Mouse (Mus musculus): Measurements from ENCODE around the gene Olfr1496. TPM values are rescaled to one million over a fixed set of nuclear protein-coding genes. Genes with fewer than 3 reads are reported as not detected.
"Not testable (repeated sequence)": the region's sequence is repeated elsewhere in the genome, so short reads cannot be mapped to it uniquely, and the experiment has no call there.

The Olfr1496 gene
- not detected in 2 replicates for polyA plus RNA-seq (2016; fragmentation: Nextera tagmentation; extraction: Ambion mirVana)

DNA sequence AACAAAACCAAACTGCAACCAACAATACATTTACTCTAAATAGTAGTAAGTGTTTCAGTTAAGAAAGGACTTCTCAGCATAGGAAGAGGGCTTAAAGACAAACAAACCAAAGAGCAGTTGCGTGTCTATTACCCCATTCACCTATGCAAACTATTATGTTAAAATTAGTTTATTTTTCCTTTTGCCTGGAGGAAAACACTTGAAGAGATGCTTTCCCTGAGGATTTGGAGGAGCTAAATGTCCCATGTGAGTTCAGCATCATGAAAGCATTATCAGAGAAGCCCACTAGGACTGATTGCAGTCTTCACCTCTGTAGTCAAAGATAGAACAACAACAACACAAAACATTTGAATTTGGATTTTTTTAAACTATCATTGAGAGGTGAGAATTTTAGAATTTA is at the start of gene Olfr1496:
TSS of gene Olfr1496 (plus strand) at position 301 of the 400 bp plus-strand sequence.
- H3K4me1 ChIP-seq, result no peaks in the 10 kb centered on the region
- no peaks in the 10 kb centered on the region for H3K27me3 ChIP-seq (replicated peaks; ENCODE audit: low read depth, poor library complexity, severe bottlenecking)
- no peak within 1 kb of the TSS for H3K4me3 ChIP-seq
- no peak for DNase-seq (ENCODE audit: low spot score)
- no peak within 1 kb of the TSS for H3K27ac ChIP-seq (replicated peaks)
- no peaks in the 10 kb centered on the region for H3K9me3 ChIP-seq
- no peaks in the 10 kb centered on the region for H3K36me3 ChIP-seq (replicated peaks)
- WGBS, result 74% methylated on average over 1 of the region's 1 CpGs

DNA sequence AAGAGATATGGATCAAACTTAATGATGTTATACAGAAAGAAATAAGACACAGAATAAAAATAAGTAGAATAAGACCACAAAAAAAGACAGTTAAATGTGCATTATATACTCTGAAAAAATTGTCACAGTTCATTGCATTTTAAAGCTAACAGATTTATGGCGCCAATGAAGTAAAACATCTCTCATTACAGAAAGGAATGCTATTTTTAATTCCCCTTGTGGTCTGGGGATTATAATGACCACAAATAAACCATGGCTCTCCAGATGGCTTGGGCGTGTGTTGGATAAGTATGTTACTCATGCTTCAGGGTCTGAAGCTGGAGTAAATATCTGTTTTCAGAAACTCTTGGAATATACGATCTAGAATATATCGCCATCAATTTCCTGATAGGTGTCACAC is 38.2 kb upstream of the Olfr1496 start, which contains the start of gene Olfr1494:
TSS of gene Olfr1494 (plus strand) at position 301 of the 400 bp plus-strand sequence.
- no peak within 1 kb of the TSS for H3K4me3 ChIP-seq
- no peak for DNase-seq (ENCODE audit: low spot score)
- H3K27me3 ChIP-seq (replicated peaks; ENCODE audit: low read depth, poor library complexity, severe bottlenecking), result no peaks in the 10 kb centered on the region
- H3K36me3 ChIP-seq (replicated peaks), result no peaks in the 10 kb centered on the region
- H3K27ac ChIP-seq (replicated peaks), result no peak within 1 kb of the TSS
- H3K4me1 ChIP-seq, result no peaks in the 10 kb centered on the region
- peaks cover 7% of the 10 kb centered on the region; the same call in 1 of the 2 replicates for H3K9me3 ChIP-seq
- WGBS, result 92% methylated on average over 4 of the region's 4 CpGs

DNA sequence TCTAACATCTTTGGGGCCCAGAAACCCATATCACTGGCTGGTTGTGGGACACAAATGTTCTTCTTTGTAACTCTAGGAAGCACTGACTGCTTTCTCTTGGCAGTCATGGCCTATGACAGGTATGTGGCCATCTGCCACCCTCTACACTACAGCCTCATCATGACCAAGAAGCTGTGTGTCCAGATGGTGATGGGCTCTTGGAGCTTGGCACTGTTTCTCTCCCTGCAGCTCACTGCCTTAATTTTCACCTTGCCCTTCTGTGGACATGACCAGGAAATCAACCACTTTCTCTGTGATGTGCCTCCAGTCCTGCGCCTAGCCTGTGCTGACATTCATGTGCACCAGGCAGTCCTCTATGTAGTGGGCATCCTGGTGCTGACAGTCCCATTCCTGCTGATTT is 28.3 kb upstream of the Olfr1496 start:
- H3K4me3 ChIP-seq, result no peak overlapping the region
- 90% methylated on average over 1 of the region's 1 CpGs for WGBS
- DNase-seq (ENCODE audit: low spot score), result no peak
- H3K4me1 ChIP-seq, result no peaks in the 10 kb centered on the region
- no peaks in the 10 kb centered on the region for H3K27me3 ChIP-seq (replicated peaks; ENCODE audit: low read depth, poor library complexity, severe bottlenecking)
- no peak overlapping the region for H3K27ac ChIP-seq (replicated peaks)
- no peaks in the 10 kb centered on the region for H3K36me3 ChIP-seq (replicated peaks)
- H3K9me3 ChIP-seq, result peaks cover 7% of the 10 kb centered on the region; the same call in 1 of the 2 replicates

DNA sequence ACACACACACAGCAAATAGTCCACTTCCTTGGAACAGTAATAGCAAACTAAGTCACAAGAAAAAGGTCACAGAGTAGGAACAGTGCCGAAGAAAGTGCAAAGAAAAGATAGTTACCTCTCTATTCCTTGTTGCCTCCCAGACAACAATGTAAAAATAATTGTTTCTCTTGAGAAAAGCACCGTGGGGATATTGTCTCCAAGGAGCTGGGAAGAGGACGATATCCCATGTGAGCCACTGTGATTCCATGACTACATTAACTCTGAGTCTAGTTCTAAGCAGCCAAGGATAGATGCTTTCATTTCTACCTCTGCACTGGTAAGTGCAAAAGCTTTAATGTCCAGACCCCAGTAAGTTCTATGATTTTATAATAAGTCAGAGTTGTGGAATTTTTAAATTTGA is 13.4 kb upstream of the Olfr1496 start, which contains the start of gene Olfr1495:
TSS of gene Olfr1495 (plus strand) at position 301 of the 400 bp plus-strand sequence.
- no peak for DNase-seq (ENCODE audit: low spot score)
- no peak within 1 kb of the TSS for H3K27ac ChIP-seq (replicated peaks)
- no peaks in the 10 kb centered on the region for H3K27me3 ChIP-seq (replicated peaks; ENCODE audit: low read depth, poor library complexity, severe bottlenecking)
- H3K36me3 ChIP-seq (replicated peaks), result no peaks in the 10 kb centered on the region
- peaks cover 5% of the 10 kb centered on the region; the same call in 1 of the 2 replicates for H3K9me3 ChIP-seq
- no peaks in the 10 kb centered on the region for H3K4me1 ChIP-seq
- WGBS, result 84% methylated on average over 3 of the region's 3 CpGs
- H3K4me3 ChIP-seq, result no peak within 1 kb of the TSS

DNA sequence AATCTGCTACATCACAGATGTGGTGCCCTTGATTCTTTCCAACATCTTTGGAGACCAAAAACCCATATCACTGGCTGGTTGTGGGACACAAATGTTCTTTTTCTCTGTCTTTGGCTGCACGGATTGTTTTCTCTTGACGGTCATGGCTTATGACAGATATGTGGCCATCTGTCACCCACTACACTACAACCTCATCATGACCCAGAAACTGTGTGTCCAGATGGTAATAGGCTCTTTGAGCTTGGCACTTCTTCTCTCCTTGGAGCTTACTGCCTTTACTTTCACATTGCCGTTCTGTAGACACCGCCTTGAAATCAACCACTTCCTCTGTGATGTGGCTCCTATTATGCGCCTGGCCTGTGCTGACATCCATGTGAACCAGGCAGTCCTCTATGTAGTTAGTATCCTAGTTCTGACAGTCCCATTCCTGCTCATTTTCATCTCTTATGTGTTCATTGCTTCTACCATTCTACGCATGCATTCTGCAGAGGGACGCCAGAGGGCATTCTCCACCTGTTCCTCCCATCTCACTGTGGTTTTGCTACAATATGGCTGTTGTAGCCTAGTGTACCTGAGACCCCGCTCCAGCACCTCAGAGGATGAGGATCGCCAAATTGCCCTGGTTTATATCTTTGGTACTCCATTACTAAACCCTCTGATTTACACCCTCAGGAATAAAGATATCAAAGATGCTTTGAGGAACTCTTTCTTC is 9.0 kb upstream of the Olfr1496 start:
- no peak for DNase-seq (ENCODE audit: low spot score)
- no peak overlapping the region for H3K4me3 ChIP-seq
- H3K27ac ChIP-seq (replicated peaks), result no peak overlapping the region
- WGBS, result 92% methylated on average over 9 of the region's 9 CpGs
- H3K36me3 ChIP-seq (replicated peaks), result no peaks in the 10 kb centered on the region
- peaks cover 7% of the 10 kb centered on the region; the same call in 1 of the 2 replicates for H3K9me3 ChIP-seq
- H3K4me1 ChIP-seq, result no peaks in the 10 kb centered on the region
- no peaks in the 10 kb centered on the region for H3K27me3 ChIP-seq (replicated peaks; ENCODE audit: low read depth, poor library complexity, severe bottlenecking)

DNA sequence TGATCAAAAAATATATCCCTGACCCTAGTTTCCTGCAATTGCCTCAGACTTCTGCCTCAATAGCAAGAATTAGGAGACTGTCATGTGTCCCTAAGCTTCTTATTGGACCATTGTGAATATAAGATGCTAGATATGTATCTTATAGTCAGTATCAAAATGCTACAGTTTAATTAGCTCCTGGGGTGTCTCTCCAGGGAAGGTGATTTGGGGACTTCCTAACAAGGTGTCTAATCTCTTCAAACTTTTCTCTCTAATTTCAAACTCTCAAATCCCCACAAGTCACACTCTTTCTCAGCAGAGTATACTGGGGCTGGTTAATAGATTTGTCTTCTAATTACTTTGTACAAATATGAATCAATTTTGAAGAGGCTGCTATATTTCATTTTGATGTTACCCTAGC is 20.4 kb downstream of the Olfr1496 start, which contains the start of gene Olfr1497:
TSS of gene Olfr1497 (minus strand) at position 101 of the 400 bp plus-strand sequence.
- Histone ChIP-seq H3K4me1 (no peaks in the 10 kb centered on the region), H3K36me3 (replicated peaks) (no peaks in the 10 kb centered on the region)

DNA sequence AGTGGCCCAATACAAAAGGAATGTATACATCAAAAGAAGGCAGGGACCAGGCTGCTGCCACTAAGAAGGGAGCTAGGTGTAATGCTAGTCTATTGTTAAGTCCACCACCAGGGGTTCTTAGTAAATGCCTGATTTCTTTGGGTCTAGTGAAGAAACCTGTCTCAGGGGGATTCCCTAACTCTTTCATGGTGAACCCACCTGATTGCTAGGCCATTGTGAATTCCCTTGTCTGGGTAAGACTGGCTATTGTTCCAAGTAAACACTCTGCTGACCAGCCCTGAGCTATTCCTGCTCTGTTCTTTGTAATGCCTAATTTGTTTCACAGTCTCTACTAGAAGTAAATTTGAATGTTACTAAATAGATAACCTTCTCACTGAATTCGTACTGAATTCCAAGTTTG is 27.8 kb downstream of the Olfr1496 start:
- not testable (repeated sequence) for H3K27me3 ChIP-seq (replicated peaks; ENCODE audit: low read depth, poor library complexity, severe bottlenecking); DNase-seq (ENCODE audit: low spot score); H3K4me1 ChIP-seq; H3K27ac ChIP-seq (replicated peaks); H3K9me3 ChIP-seq; H3K36me3 ChIP-seq (replicated peaks); H3K4me3 ChIP-seq
- WGBS, result 80% methylated on average over 1 of the region's 1 CpGs

More for the DNA sequence above, 20.4 kb downstream of the Olfr1496 start, which contains the start of gene Olfr1497:
- Histone ChIP-seq H3K9me3 (no peaks in the 10 kb centered on the region), H3K27me3 (replicated peaks; ENCODE audit: low read depth, poor library complexity, severe bottlenecking) (no peaks in the 10 kb centered on the region), H3K27ac (replicated peaks) (no peak within 1 kb of the TSS), H3K4me3 (no peak within 1 kb of the TSS)
- DNase-seq (ENCODE audit: low spot score), result no peak

DNA sequence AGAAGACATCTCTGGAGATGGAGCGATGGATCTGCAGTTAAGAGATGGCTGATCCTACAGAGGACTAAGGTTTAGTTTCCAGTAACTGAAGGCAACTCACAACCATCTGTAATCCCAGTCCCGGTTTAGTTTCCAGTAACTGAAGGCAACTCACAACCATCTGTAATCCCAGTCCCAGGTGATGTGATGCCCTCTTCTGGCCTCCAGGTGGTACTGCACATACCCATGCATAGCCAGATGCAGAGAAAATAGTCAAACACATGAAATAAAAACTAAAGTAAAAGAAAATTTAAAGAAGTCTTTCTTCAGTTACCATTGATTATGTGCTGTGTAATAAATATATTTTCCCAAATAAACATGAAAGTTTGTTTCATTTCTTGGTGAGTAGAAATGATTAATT is 35.1 kb downstream of the Olfr1496 start:
- DNase-seq (ENCODE audit: low spot score), result no peak
- no peak overlapping the region for H3K4me3 ChIP-seq
- no peaks in the 10 kb centered on the region for H3K4me1 ChIP-seq
- H3K27ac ChIP-seq (replicated peaks), result no peak overlapping the region
- H3K9me3 ChIP-seq, result no peaks in the 10 kb centered on the region
- no peaks in the 10 kb centered on the region for H3K27me3 ChIP-seq (replicated peaks; ENCODE audit: low read depth, poor library complexity, severe bottlenecking)
- no peaks in the 10 kb centered on the region for H3K36me3 ChIP-seq (replicated peaks)
- 60% methylated on average over 2 of the region's 2 CpGs for WGBS

DNA sequence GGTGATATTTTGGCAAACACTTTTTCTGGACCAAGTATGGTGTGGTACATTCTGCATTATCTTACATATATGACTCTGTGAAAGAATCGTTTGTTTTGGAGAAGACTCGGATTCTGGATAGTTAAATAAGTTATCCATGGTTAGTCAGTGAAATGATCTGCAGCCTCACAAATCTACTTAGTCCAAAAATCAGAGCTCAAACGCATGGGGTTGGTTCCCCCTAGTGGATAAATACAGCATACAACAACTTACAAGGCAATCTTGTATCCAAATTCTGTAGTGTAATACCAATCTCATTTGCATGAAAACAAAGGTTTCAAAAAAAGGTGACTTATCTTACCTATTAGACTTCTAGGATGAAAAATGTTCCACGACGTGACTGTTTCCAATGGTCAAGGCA is 41.1 kb downstream of the Olfr1496 start:
- H3K36me3 ChIP-seq (replicated peaks), result no peaks in the 10 kb centered on the region
- H3K4me1 ChIP-seq, result no peaks in the 10 kb centered on the region
- H3K9me3 ChIP-seq, result no peaks in the 10 kb centered on the region
- no peak overlapping the region for H3K27ac ChIP-seq (replicated peaks)
- DNase-seq (ENCODE audit: low spot score), result no peak
- no peaks in the 10 kb centered on the region for H3K27me3 ChIP-seq (replicated peaks; ENCODE audit: low read depth, poor library complexity, severe bottlenecking)
- no peak overlapping the region for H3K4me3 ChIP-seq
- 33% methylated on average over 5 of the region's 5 CpGs for WGBS

DNA sequence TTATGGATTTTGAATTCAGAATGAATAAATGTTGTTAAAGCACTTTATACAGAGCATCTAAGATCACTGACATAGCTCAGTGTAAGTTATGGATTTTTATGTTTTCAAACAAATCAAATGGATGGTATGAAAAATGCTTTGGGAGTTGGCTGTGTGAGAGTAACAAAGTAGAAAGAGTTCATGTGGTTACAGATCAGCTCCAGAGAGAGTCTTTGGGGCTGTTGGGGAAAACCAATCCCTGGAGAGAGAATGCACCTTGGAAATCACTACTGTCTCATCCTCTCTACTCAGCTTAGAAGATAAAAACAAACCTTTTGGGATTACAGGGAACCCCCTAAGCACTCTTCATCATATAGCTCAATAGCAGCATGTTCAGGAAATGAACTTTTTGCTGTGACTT is 41.7 kb downstream of the Olfr1496 start, which contains the start of gene Olfr1499:
TSS of gene Olfr1499 (minus strand) at position 101 of the 400 bp plus-strand sequence.
- Histone ChIP-seq H3K27ac (replicated peaks) (no peak within 1 kb of the TSS), H3K4me1 (no peaks in the 10 kb centered on the region), H3K9me3 (no peaks in the 10 kb centered on the region), H3K27me3 (replicated peaks; ENCODE audit: low read depth, poor library complexity, severe bottlenecking) (no peaks in the 10 kb centered on the region), H3K4me3 (no peak within 1 kb of the TSS), H3K36me3 (replicated peaks) (no peaks in the 10 kb centered on the region)
- DNase-seq (ENCODE audit: low spot score), result no peak

DNA sequence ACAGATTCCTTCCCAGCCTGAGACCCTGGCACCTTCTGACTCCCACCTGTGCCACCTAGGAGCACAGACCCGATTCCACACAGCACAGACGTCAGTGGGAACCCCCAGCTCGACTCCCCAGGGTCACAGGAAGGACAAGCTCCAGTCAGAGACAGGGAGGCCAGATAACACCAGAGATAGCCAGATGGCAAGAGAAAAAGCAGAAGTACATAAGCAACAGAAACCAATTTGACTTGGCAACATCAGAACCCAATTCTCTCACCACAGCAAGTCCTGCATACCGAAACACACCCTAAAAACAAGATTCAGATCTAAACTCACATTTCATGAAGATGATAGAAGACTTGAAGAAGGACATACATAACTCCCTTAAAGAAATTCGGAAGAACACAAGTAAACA is 43.2 kb downstream of the Olfr1496 start:
- Histone ChIP-seq H3K36me3 (replicated peaks) (no peaks in the 10 kb centered on the region), H3K9me3 (no peaks in the 10 kb centered on the region), H3K27me3 (replicated peaks; ENCODE audit: low read depth, poor library complexity, severe bottlenecking) (no peaks in the 10 kb centered on the region), H3K4me1 (no peaks in the 10 kb centered on the region), H3K4me3 (no peak overlapping the region), H3K27ac (replicated peaks) (no peak overlapping the region)
- no peak for DNase-seq (ENCODE audit: low spot score)
- WGBS, result 70% methylated on average over 5 of the region's 5 CpGs

DNA sequence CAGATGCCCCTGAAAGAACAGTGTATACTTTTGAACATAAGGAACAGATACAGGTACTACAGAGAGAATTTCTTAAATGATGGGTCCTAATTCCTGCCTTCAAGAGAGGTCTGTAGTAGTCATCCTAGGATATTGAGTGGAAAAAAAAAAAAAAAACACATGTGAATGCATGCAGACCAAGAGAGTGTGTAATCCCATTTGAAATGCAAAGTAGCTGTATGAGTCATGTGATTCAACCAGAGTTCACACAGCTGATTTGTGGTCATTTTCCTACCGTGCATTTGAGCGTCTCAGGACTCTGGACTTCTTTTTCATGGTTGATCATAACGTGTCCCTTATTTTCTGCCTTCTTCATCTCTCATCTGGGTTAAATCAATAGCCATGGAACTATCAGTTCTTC is 50.8 kb downstream of the Olfr1496 start:
- H3K4me3 ChIP-seq, result no peak overlapping the region
- H3K27ac ChIP-seq (replicated peaks), result no peak overlapping the region
- H3K27me3 ChIP-seq (replicated peaks; ENCODE audit: low read depth, poor library complexity, severe bottlenecking), result no peaks in the 10 kb centered on the region
- no peaks in the 10 kb centered on the region for H3K36me3 ChIP-seq (replicated peaks)
- 75% methylated on average over 3 of the region's 3 CpGs for WGBS
- no peaks in the 10 kb centered on the region for H3K4me1 ChIP-seq
- no peak for DNase-seq (ENCODE audit: low spot score)
- no peaks in the 10 kb centered on the region for H3K9me3 ChIP-seq

DNA sequence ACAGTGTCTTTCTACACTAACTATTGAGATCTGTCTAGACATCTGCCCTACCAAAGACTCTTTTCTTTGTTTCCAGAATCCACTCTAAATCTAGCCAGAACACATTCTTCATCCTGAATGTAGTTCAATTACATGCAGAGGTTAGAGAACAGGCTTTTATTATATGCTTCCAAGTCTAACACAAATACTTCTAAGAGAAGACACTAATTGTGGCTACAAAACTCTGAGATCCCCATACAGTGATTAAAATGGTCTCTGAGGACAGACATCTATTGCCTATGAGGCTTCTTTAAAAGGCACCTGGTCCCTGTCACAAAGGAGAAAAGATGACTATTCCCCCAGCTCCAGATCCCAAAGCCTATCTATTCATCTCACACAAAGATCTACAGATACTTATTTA is 52.7 kb downstream of the Olfr1496 start, which contains the start of gene Olfr1500:
TSS of gene Olfr1500 (minus strand) at position 101 of the 400 bp plus-strand sequence.
- DNase-seq (ENCODE audit: low spot score), result no peak
- no peaks in the 10 kb centered on the region for H3K9me3 ChIP-seq
- H3K4me1 ChIP-seq, result no peaks in the 10 kb centered on the region
- H3K36me3 ChIP-seq (replicated peaks), result no peaks in the 10 kb centered on the region
- H3K4me3 ChIP-seq, result no peak within 1 kb of the TSS
- no peak within 1 kb of the TSS for H3K27ac ChIP-seq (replicated peaks)
- H3K27me3 ChIP-seq (replicated peaks; ENCODE audit: low read depth, poor library complexity, severe bottlenecking), result no peaks in the 10 kb centered on the region
